Mouse (Mus musculus) left cerebral cortex, postnatal 10 days (tissue): ENCODE data around the gene Cd96. TPM values are rescaled to one million over a fixed set of nuclear protein-coding genes. Genes with fewer than 3 reads are reported as not detected.

Experiments
- DNase-seq, 2 experiments: peaks; one replicate each; pipeline ENCODE4 v3.0.0; 2021 to 2022; ENCODE audit warnings: low spot score in 2 of 2, mixed read lengths in 1 of 2; ENCODE audit errors: extremely low spot score in 1 of 2
- intact Hi-C: fragments of 180-260 bp; cut with DNase I; formaldehyde crosslinking; loops from one replicate; pipeline ENCODE4 v1.15.1; 2025
- total RNA-seq, 2 experiments: library from RNA; stranded (reverse); gene quantifications; 2 replicates each; pipeline ENCODE4 v1.2.3; 2021

Gene Cd96
- total RNA-seq, 2 experiments from 2014 or later: not detected

GRCm38 (mm10) chr16:46001550-46002166 is 118.4 kb downstream of the Cd96 start:
- intact Hi-C loops: no loop called here
- no peak for DNase-seq

GRCm38 (mm10) chr16:46000976-46001375 is 119.1 kb downstream of the Cd96 start:
- DNase-seq: no peak
- intact Hi-C loops: no loop called here

GRCm38 (mm10) chr16:45999374-46000191 is 120.5 kb downstream of the Cd96 start:
- DNase-seq: no peak
- intact Hi-C loops: no loop called here

GRCm38 (mm10) chr16:45998231-45998630 is 121.8 kb downstream of the Cd96 start:
- intact Hi-C loops: no loop called here
- no peak for DNase-seq

GRCm38 (mm10) chr16:45990901-45991676 is 129.0 kb downstream of the Cd96 start:
- no peak for DNase-seq

GRCm38 (mm10) chr16:45986236-45986635 is 133.8 kb downstream of the Cd96 start:
- intact Hi-C loops: no loop called here
- no peak for DNase-seq

More at GRCm38 (mm10) chr16:45990901-45991676, 129.0 kb downstream of the Cd96 start:
- intact Hi-C loops: loop anchor here (2.0 kb wide), 1 partner anchor 32 kb away; no protein-coding TSS in a partner anchor

Other genes starting within 250 kb of the Cd96 start
- 1 to 10 TPM; 6.6 to 9.9 TPM for gene Phldb2, start 166.7 kb downstream of the Cd96 start, total RNA-seq
- gene Plcxd2, start 110.0 kb downstream of the Cd96 start, total RNA-seq: 100 to 1,000 TPM; 105 to 117 TPM
- gene Gm4737, start 34.8 kb upstream of the Cd96 start, total RNA-seq: 10 to 100 TPM; 11.0 to 13.2 TPM